Mouse (Mus musculus) forebrain, embryonic 16.5 days (tissue): ENCODE measurements at regions not wholly inside any gene's neighbourhood (a gene's known extent, or its start where the extent isn't known, plus 50 kb on each side); places are given as distances from the start of the nearest gene placed in this dataset.

ENCODE experiments used
- ATAC-seq: fragments of 200-750 bp; cut with Nextera tagmentation; 2 replicates; pipeline ENCODE4 v1.8.0; 2017; ENCODE audit warnings: mild to moderate bottlenecking, moderate library complexity
- H3K27ac ChIP-seq: fragments of 300-500 bp; sonication (generic); 2 replicates; pipeline ENCODE4 v1.5.1; 2014; ENCODE audit warnings: low read length, control low read depth
- H3K27me3 ChIP-seq: fragments of 300-500 bp; sonication (generic); replicated peaks from 2 replicates; pipeline ENCODE4 v1.6.1; 2014; ENCODE audit warnings: low read length; ENCODE audit not compliant: control insufficient read depth, insufficient read depth
- H3K36me3 ChIP-seq: fragments of 300-500 bp; sonication (generic); 2 replicates; pipeline ENCODE4 v1.6.1; 2014; ENCODE audit not compliant: control insufficient read depth, insufficient read depth
- H3K4me1 ChIP-seq: fragments of 300-500 bp; sonication (generic); replicated peaks from 2 replicates; pipeline ENCODE4 v1.6.1; 2014; ENCODE audit warnings: low read length; ENCODE audit not compliant: control insufficient read depth, insufficient read depth
- H3K4me2 ChIP-seq: fragments of 300-500 bp; sonication (generic); 2 replicates; pipeline ENCODE4 v1.6.1; 2014; ENCODE audit warnings: mild to moderate bottlenecking, low read length, control low read depth
- H3K4me3 ChIP-seq: fragments of 300-500 bp; sonication (generic); replicated peaks from 2 replicates; pipeline ENCODE4 v1.5.1; 2014; ENCODE audit warnings: mild to moderate bottlenecking, low read length, control low read depth
- H3K9ac ChIP-seq: fragments of 300-500 bp; sonication (generic); replicated peaks from 2 replicates; pipeline ENCODE4 v1.6.1; 2014; ENCODE audit warnings: low read depth, low read length, control low read depth
- H3K9me3 ChIP-seq: fragments of 300-500 bp; sonication (generic); 2 replicates; pipeline ENCODE4 v1.6.1; 2016; ENCODE audit warnings: low read length; ENCODE audit not compliant: control insufficient read depth
- WGBS: fragments of 180-500 bp; shearing (Covaris S2); extraction: QIAGEN DNeasy Blood & Tissue Kit; methylation state at CpG from one replicate; pipeline ENCODE4 v1.1.7; 2014; 5-methylcytosine and 5-hydroxymethylcytosine counted together

DNA sequence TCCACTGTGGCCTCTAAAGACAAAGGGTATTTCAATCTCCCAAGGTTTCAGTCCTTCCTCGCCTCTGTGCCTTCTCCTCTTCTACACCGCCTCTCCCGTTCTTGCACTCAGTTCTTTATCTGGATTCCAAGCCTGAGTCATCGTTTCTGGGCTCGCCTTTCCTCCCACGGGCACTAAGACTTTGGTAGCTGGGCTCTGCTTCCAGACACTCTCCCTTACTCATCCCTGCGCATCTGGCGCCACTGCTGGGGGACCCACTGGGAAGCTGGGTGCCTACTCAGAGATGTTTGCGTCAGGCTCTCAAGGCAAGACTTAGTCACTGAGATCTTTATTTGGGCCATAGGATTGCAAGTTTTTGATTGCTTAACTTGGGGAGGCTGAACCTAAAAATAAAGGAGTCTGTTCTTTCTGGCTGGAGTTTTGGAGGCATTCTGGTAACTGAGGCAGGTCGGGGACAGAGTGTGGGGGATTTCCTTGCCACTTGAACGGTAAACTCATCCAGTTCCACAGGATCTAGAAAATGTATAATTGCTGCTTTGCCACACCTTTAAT, 143.5 kb upstream of the Phyhipl start:
- Histone ChIP-seq H3K27me3 (no peaks in the 10 kb centered on the region), H3K27ac (no peak overlapping the region), H3K4me2 (no peak overlapping the region), H3K9me3 (no peaks in the 10 kb centered on the region), H3K4me3 (no peak overlapping the region), H3K9ac (no peak overlapping the region), H3K4me1 (peaks cover 9% of the 10 kb centered on the region), H3K36me3 (no peaks in the 10 kb centered on the region)
- 88% methylated on average over 11 of the region's 11 CpGs for WGBS
- no peak for ATAC-seq

DNA sequence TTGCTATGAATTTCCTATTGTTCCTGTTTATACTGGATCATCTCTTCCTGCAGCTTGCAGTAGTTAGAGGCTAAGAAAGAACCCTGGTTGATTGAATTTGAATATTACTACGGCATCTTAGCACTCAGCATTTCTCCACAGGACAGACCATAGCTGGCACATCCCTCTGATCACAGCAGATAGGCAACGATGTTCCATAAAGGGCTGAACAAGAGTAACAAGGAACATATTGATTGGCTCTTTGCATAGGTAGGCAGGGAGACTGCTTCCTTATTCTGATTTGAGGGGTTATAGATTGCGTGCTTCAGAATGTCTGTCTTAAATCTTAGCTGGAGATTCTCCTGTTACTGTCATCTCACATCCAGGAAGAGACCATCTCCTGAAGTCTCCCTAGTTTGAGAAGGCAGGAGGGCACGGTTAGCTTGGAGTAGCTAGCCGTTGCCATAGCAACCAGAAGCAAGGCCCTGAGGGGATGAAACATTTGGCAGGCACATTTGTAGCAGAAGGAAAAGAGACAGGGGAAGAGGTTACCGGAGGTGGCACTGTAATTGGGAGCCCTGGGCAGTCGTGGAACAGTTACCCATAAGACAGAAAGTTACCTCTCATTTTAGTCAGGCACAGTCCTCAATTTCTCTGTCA, 133.2 kb upstream of the Phyhipl start:
- H3K9me3 ChIP-seq: no peaks in the 10 kb centered on the region
- WGBS: 43% methylated on average over 7 of the region's 7 CpGs
- no peak overlapping the region for H3K9ac ChIP-seq
- H3K36me3 ChIP-seq: no peaks in the 10 kb centered on the region
- peaks cover 8% of the 10 kb centered on the region for H3K4me1 ChIP-seq
- no peak overlapping the region for H3K4me3 ChIP-seq
- no peak overlapping the region for H3K4me2 ChIP-seq
- no peak overlapping the region for H3K27ac ChIP-seq
- peak; percentile 65 for ATAC-seq
- H3K27me3 ChIP-seq: no peaks in the 10 kb centered on the region

DNA sequence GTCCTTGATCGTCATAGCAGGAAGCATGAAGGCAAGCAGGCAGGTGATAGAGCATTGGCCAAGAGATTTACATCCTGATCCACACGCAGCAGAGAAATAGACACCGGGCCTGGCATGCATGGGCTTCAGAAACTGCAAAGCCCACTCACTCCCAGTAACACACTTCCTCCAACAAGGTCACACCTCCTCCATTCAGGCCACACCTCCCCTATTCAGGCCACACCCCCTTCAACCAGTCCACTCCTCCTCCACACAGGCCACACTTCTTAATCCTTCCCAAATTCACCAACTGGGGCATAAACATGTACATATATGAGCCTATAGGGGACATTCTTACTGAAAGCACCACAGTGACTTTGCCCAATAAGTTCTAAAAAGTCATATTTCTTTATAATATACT, 125.3 kb upstream of the Phyhipl start:
- H3K9ac ChIP-seq: no peak overlapping the region
- 94% methylated on average over 3 of the region's 3 CpGs for WGBS
- no peaks in the 10 kb centered on the region for H3K36me3 ChIP-seq
- H3K27me3 ChIP-seq: no peaks in the 10 kb centered on the region
- H3K4me3 ChIP-seq: no peak overlapping the region
- H3K4me2 ChIP-seq: no peak overlapping the region
- H3K4me1 ChIP-seq: no peaks in the 10 kb centered on the region
- no peak for ATAC-seq
- H3K9me3 ChIP-seq: no peaks in the 10 kb centered on the region
- H3K27ac ChIP-seq: no peak overlapping the region

DNA sequence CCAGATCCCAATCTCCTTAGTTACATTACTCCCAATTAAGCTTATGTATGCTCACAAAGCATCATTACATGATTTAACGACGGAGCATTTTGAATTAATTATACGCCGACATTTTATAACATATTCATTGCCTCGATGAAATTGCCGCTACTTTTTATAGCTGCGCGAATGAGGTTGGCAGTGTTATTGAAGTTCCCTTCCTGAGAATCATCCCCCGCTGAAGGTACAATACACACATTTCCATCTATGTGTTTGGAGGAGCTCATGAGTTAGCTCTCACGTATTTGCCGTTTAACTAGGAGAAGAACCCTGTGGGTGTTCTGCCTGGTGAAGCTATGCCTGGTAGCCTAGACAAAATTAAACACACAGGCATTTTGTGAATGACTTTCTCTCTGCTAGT, 122.8 kb upstream of the Phyhipl start:
- H3K36me3 ChIP-seq: no peaks in the 10 kb centered on the region
- H3K4me3 ChIP-seq: no peak overlapping the region
- peak overlapping the region; percentile 21; the same call in 1 of the 2 replicates for H3K4me2 ChIP-seq
- H3K4me1 ChIP-seq: no peaks in the 10 kb centered on the region
- H3K27me3 ChIP-seq: no peaks in the 10 kb centered on the region
- H3K9ac ChIP-seq: no peak overlapping the region
- ATAC-seq: no peak
- WGBS: 52% methylated on average over 11 of the region's 11 CpGs
- no peaks in the 10 kb centered on the region for H3K9me3 ChIP-seq
- H3K27ac ChIP-seq: no peak overlapping the region

DNA sequence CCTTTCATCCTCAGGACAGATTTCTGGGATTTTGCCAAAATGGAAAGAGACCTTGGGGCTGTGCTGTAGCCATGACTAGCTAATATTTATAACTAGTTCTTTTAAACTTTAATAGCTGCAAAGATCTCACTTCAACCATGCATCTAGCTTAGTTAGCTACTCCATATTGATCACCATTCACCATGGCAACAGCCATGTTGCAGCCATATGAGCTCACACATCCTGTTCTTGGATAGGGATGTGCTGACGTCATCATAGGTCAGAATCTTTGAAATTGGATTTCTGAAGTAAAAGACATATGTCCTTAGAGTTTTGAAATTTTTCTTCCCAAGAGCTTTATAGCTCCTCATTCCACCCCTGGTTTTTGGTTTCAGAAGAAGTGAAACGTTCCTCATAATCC, 118.8 kb upstream of the Phyhipl start:
- Histone ChIP-seq H3K27me3 (no peaks in the 10 kb centered on the region), H3K36me3 (no peaks in the 10 kb centered on the region), H3K4me1 (no peaks in the 10 kb centered on the region), H3K27ac (no peak overlapping the region), H3K4me2 (no peak overlapping the region), H3K9me3 (no peaks in the 10 kb centered on the region), H3K4me3 (no peak overlapping the region), H3K9ac (no peak overlapping the region)
- ATAC-seq: no peak
- 70% methylated on average over 2 of the region's 2 CpGs for WGBS

DNA sequence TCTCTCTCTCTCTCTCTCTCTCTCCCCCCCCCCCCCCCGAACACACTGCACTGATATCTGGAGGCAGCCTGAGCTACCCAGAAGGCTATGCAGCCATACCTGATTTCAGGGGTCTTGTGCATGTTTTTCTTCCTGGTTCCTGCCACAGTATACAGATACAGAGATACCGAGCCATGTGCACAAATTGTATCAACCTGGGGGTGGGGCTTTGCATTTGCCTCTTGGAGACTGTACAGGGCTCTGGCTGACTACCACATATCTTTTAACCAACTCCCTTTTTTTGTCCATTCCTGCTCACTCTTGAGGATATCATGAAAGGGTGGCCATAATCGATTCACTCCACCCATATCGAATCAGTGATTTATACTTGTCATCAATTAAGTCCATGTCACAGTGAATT, 118.4 kb upstream of the Phyhipl start:
- H3K4me3 ChIP-seq: no peak overlapping the region
- no peaks in the 10 kb centered on the region for H3K4me1 ChIP-seq
- no peaks in the 10 kb centered on the region for H3K27me3 ChIP-seq
- no peak overlapping the region for H3K9ac ChIP-seq
- ATAC-seq: no peak
- H3K27ac ChIP-seq: no peak overlapping the region
- no peaks in the 10 kb centered on the region for H3K36me3 ChIP-seq
- no peak overlapping the region for H3K4me2 ChIP-seq
- WGBS: 72% methylated on average over 3 of the region's 4 CpGs
- H3K9me3 ChIP-seq: no peaks in the 10 kb centered on the region

DNA sequence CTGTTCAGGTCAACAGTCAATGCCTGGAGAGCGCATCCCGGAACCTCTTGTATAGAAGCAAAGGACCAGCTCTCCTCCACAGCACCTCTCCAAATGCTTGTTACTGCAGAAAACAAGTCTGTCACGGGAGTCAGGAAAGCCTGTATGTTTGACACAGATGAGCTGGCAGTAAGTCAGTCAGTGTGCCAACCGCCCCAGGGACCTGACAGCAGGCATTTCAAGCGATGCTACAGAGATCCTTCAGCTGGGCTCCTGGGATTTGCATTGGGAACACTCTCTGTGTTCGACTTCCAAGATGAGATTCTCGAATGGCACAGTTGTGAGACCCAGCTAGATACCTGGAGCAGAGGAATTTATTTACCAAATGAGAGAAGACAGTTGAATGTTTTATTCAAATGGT, 111.7 kb upstream of the Phyhipl start:
- ATAC-seq: no peak
- Histone ChIP-seq H3K27ac (no peak overlapping the region), H3K9ac (no peak overlapping the region), H3K27me3 (no peaks in the 10 kb centered on the region), H3K4me2 (no peak overlapping the region), H3K4me3 (no peak overlapping the region), H3K9me3 (no peaks in the 10 kb centered on the region), H3K36me3 (no peaks in the 10 kb centered on the region), H3K4me1 (no peaks in the 10 kb centered on the region)
- WGBS: 84% methylated on average over 7 of the region's 7 CpGs

DNA sequence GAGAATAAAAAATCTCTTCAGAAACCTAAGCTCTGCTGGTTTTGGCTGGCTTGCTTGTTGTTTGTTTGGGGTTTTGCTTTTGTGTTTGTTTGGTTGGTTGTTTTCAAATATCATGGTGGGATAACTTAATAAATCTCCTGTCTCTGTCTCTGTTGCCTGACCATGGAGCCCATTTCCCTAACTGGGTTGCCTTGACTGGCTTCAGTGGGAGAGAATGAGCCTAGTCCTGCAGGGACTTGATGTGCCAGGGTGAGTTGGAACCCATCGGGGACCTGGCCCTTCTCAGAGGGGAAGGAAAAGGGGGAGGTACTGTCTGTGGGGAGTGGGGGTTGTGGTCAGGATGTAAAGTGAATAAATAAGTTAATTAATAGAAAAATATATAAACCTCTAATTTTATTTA, 111.1 kb upstream of the Phyhipl start:
- ATAC-seq: no peak
- 67% methylated on average over 1 of the region's 1 CpGs for WGBS

DNA sequence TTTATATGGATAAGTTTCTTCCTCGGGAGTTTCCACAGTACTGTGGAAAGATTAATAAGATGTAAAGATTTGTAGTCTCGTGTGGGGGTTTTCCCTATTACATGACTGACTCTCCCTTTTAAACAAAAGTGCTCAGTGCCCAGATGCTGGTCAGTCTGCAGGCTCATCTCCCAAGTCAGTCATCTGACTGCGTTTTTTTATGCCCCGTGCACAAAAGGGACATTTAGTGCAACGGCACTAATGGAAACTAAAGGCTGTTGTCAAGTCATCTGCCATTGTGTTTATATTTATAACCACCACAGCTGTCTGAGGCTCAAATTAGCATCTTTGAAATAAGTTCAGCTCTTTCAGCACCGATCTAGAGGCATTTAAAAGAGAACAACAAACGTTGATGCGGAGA, 110.7 kb upstream of the Phyhipl start:
- no peak for ATAC-seq
- Histone ChIP-seq H3K9ac (no peak overlapping the region), H3K4me3 (no peak overlapping the region), H3K36me3 (no peaks in the 10 kb centered on the region), H3K4me1 (no peaks in the 10 kb centered on the region), H3K27ac (no peak overlapping the region), H3K9me3 (no peaks in the 10 kb centered on the region), H3K4me2 (no peak overlapping the region), H3K27me3 (no peaks in the 10 kb centered on the region)
- WGBS: 53% methylated on average over 8 of the region's 8 CpGs

More for the DNA sequence above, 111.1 kb upstream of the Phyhipl start:
- no peak overlapping the region for H3K4me3 ChIP-seq
- H3K27ac ChIP-seq: no peak overlapping the region
- no peaks in the 10 kb centered on the region for H3K36me3 ChIP-seq
- H3K9me3 ChIP-seq: no peaks in the 10 kb centered on the region
- H3K4me1 ChIP-seq: no peaks in the 10 kb centered on the region
- no peaks in the 10 kb centered on the region for H3K27me3 ChIP-seq
- H3K4me2 ChIP-seq: no peak overlapping the region
- no peak overlapping the region for H3K9ac ChIP-seq

DNA sequence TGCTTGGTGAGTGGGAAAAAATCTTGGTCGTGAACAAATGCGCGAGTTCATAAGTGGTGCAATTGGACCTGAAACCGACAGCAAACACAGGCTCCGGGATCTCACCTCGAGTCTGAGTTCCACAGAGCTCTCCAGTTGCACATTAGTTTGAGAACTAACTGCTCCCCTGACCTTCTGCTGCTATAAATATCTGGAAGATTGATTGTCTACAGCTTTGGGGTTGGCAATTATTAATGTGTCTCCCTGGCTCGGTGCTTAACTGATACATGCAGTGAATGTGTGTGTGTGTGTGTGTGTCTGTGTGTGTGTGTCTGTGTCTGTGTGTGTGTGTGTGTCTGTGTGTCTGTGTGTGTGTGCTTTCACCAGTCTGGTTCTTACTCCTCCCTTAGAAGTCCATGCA, 107.4 kb upstream of the Phyhipl start:
- WGBS: 91% methylated on average over 7 of the region's 7 CpGs
- no peak for ATAC-seq
- H3K9me3 ChIP-seq: no peaks in the 10 kb centered on the region
- no peaks in the 10 kb centered on the region for H3K36me3 ChIP-seq
- no peaks in the 10 kb centered on the region for H3K27me3 ChIP-seq
- no peak overlapping the region for H3K9ac ChIP-seq
- H3K4me2 ChIP-seq: no peak overlapping the region
- H3K4me1 ChIP-seq: no peaks in the 10 kb centered on the region
- no peak overlapping the region for H3K4me3 ChIP-seq
- H3K27ac ChIP-seq: no peak overlapping the region
